Mouse (Mus musculus) heart, adult 2 months (tissue): ENCODE results near the gene Trp63. TPM values are rescaled to one million over a fixed set of nuclear protein-coding genes. Genes with fewer than 3 reads are reported as not detected.

ENCODE experiments used
- DNase-seq, 2 experiments: peaks; one replicate each; pipeline ENCODE4 v3.0.0; 2021
- H3K27ac ChIP-seq: fragments of 200-600 bp; 2 replicates; pipeline ENCODE4 v1.8.1; 2022
- H3K27me3 ChIP-seq: fragments of 200-500 bp; 2 replicates; pipeline ENCODE4 v1.6.1; 2012; ENCODE audit warnings: mild to moderate bottlenecking, low read length, inconsistent platforms, mixed read lengths; ENCODE audit not compliant: control insufficient read depth, insufficient read depth
- H3K36me3 ChIP-seq: fragments of 200-500 bp; 2 replicates; pipeline ENCODE4 v1.6.1; 2012; ENCODE audit warnings: low read length, inconsistent platforms; ENCODE audit not compliant: control insufficient read depth, insufficient read depth
- H3K4me1 ChIP-seq: fragments of 200-500 bp; 2 replicates; pipeline ENCODE4 v1.6.1; 2011; ENCODE audit warnings: low read length; ENCODE audit not compliant: control insufficient read depth, insufficient read depth
- H3K4me3 ChIP-seq: fragments of 200-600 bp; 2 replicates; pipeline ENCODE4 v1.8.1; 2022
- H3K79me2 ChIP-seq: fragments of 200-500 bp; replicated peaks from 2 replicates; pipeline ENCODE4 v1.6.1; 2012; ENCODE audit warnings: mild to moderate bottlenecking, inconsistent platforms, low read length, moderate library complexity, mixed read lengths; ENCODE audit not compliant: control insufficient read depth, insufficient read depth
- H3K9ac ChIP-seq: fragments of 200-500 bp; 2 replicates; pipeline ENCODE4 v1.6.1; 2012; ENCODE audit warnings: low read depth, mild to moderate bottlenecking, control low read depth, inconsistent platforms, low read length, mixed read lengths
- CTCF ChIP-seq: fragments of 200-600 bp; IDR thresholded peaks from 2 replicates; pipeline ENCODE4 v1.8.1; 2022; ENCODE audit warnings: antibody characterized with exemption, mild to moderate bottlenecking, moderate library complexity
- EP300 ChIP-seq: fragments of 200-500 bp; IDR thresholded peaks from 2 replicates; pipeline ENCODE4 v1.6.1; 2011; ENCODE audit warnings: low read depth, low read length, control low read depth; ENCODE audit not compliant: insufficient read depth
- POLR2A ChIP-seq: fragments of 200-500 bp; IDR thresholded peaks from 2 replicates; pipeline ENCODE4 v1.6.1; 2011; ENCODE audit warnings: mild to moderate bottlenecking, low read depth, low read length, control low read depth; ENCODE audit not compliant: insufficient read depth
- WGBS: fragments of 180-500 bp; shearing (Covaris S2); methylation state at CpG from one replicate; pipeline ENCODE4 v1.1.7; 2018; 5-methylcytosine and 5-hydroxymethylcytosine counted together
- intact Hi-C: fragments of 180-260 bp; cut with DNase I; formaldehyde crosslinking; loops from one replicate; pipeline ENCODE4 v1.15.1; 2025
- polyA plus RNA-seq: library from polyadenylated mRNA; depleted of rRNA; stranded (reverse); fragments of >200 nt; gene quantifications from 2 replicates; pipeline ENCODE4 v1.2.3, GENCODE M21; 2012
- total RNA-seq, 2 experiments: library from RNA; stranded (reverse); gene quantifications; 2 replicates each; pipeline ENCODE4 v1.2.3; 2021

The Trp63 gene
- total and polyA plus RNA-seq, 3 experiments: 0.41 to 1.1 (median 0.63) TPM

GRCm38 (mm10) chr16:25899071-25899470, 215.5 kb downstream of the Trp63 start:
- Histone ChIP-seq H3K36me3 (no peaks in the 10 kb centered on the region), H3K79me2 (no peaks in the 10 kb centered on the region), H3K4me1 (no peaks in the 10 kb centered on the region), H3K9ac (no peak overlapping the region), H3K4me3 (no peak overlapping the region), H3K27me3 (no peaks in the 10 kb centered on the region), H3K27ac (no peak overlapping the region)
- no peak for DNase-seq
- TF ChIP-seq POLR2A (no peak), EP300 (no peak), CTCF (no peak)
- WGBS: 60% methylated on average over 4 of the region's 4 CpGs
- intact Hi-C loops: no loop called here

GRCm38 (mm10) chr16:25899657-25900056, 216.1 kb downstream of the Trp63 start:
- 58% methylated on average over 2 of the region's 2 CpGs for WGBS

GRCm38 (mm10) chr16:25900389-25900908, 216.9 kb downstream of the Trp63 start:
- no peaks in the 10 kb centered on the region for H3K79me2 ChIP-seq
- no peak overlapping the region for H3K27ac ChIP-seq
- no peak overlapping the region for H3K9ac ChIP-seq
- no peaks in the 10 kb centered on the region for H3K27me3 ChIP-seq
- no peaks in the 10 kb centered on the region for H3K4me1 ChIP-seq
- intact Hi-C loops: no loop called here
- TF ChIP-seq EP300 (no peak), POLR2A (no peak), CTCF (no peak)
- H3K4me3 ChIP-seq: no peak overlapping the region
- DNase-seq: no peak
- 68% methylated on average over 3 of the region's 3 CpGs for WGBS
- H3K36me3 ChIP-seq: no peaks in the 10 kb centered on the region

More at GRCm38 (mm10) chr16:25899657-25900056, 216.1 kb downstream of the Trp63 start:
- no peak overlapping the region for H3K4me3 ChIP-seq
- H3K79me2 ChIP-seq: no peaks in the 10 kb centered on the region
- intact Hi-C loops: no loop called here
- no peak overlapping the region for H3K27ac ChIP-seq
- H3K9ac ChIP-seq: no peak overlapping the region
- no peak for DNase-seq
- no peaks in the 10 kb centered on the region for H3K4me1 ChIP-seq
- TF ChIP-seq EP300 (no peak), POLR2A (no peak), CTCF (no peak)
- no peaks in the 10 kb centered on the region for H3K36me3 ChIP-seq
- no peaks in the 10 kb centered on the region for H3K27me3 ChIP-seq

GRCm38 (mm10) chr16:25912185-25912584, 228.6 kb downstream of the Trp63 start:
- Histone ChIP-seq H3K4me1 (no peaks in the 10 kb centered on the region), H3K79me2 (no peaks in the 10 kb centered on the region), H3K36me3 (no peaks in the 10 kb centered on the region), H3K27ac (no peak overlapping the region), H3K27me3 (no peaks in the 10 kb centered on the region), H3K9ac (no peak overlapping the region), H3K4me3 (no peak overlapping the region)
- TF ChIP-seq CTCF (no peak), EP300 (no peak), POLR2A (no peak)
- intact Hi-C loops: no loop called here
- WGBS: 57% methylated on average over 1 of the region's 1 CpGs
- no peak for DNase-seq

GRCm38 (mm10) chr16:25934181-25934580, 250.6 kb downstream of the Trp63 start:
- no peaks in the 10 kb centered on the region for H3K79me2 ChIP-seq
- no peak overlapping the region for H3K4me3 ChIP-seq
- intact Hi-C loops: no loop called here
- DNase-seq: no peak
- no peak overlapping the region for H3K27ac ChIP-seq
- H3K9ac ChIP-seq: no peak overlapping the region
- H3K4me1 ChIP-seq: no peaks in the 10 kb centered on the region
- TF ChIP-seq EP300 (no peak), POLR2A (no peak), CTCF (no peak)
- no peaks in the 10 kb centered on the region for H3K27me3 ChIP-seq
- no peaks in the 10 kb centered on the region for H3K36me3 ChIP-seq
- WGBS: 73% methylated on average over 2 of the region's 2 CpGs
